Mouse (Mus musculus) liver, embryonic 14.5 days (tissue): ENCODE measurements around the gene Il6ra.

Experiments
- CTCF ChIP-seq: IDR thresholded peaks from 2 replicates; pipeline ENCODE4 v1.5.1; 2016; ENCODE audit warnings: antibody characterized with exemption, low read depth, control low read depth
- EP300 ChIP-seq: IDR thresholded peaks from 2 replicates; pipeline ENCODE4 v1.6.1; 2016; ENCODE audit warnings: antibody characterized with exemption, low read depth

GRCm38 (mm10) chr3:89892517-89893106, 20.4 kb downstream of the Il6ra start:
- no peak for TF ChIP-seq CTCF
- no peak for TF ChIP-seq EP300
